Mouse (Mus musculus) cerebellum, adult (tissue): ENCODE measurements at regions not wholly inside any gene's neighbourhood (a gene's known extent, or its start where the extent isn't known, plus 50 kb on each side); places are given as distances from the start of the nearest gene placed in this dataset.

ENCODE experiments used
- ATAC-seq: cut with Nextera tagmentation; 2 replicates; pipeline ENCODE4 v1.9.2; 2017; ENCODE audit warnings: mild to moderate bottlenecking, moderate library complexity, mixed read lengths; ENCODE audit not compliant: insufficient number of reproducible peaks, low FRiP score, low TSS enrichment

- ATAC-seq, result no peak
These were observed 117.7 kb upstream of the Slc44a1 start for GRCm38 (mm10) chr4:53322484-53322883.

- ATAC-seq, result no peak
These were observed 119.3 kb upstream of the Slc44a1 start for GRCm38 (mm10) chr4:53320735-53321449.

- ATAC-seq, result no peak
These were observed 121.2 kb upstream of the Slc44a1 start for GRCm38 (mm10) chr4:53319051-53319450.

- no peak for ATAC-seq
These were observed 122.0 kb upstream of the Slc44a1 start for GRCm38 (mm10) chr4:53318181-53318580.

- no peak for ATAC-seq
These were observed 122.8 kb upstream of the Slc44a1 start for GRCm38 (mm10) chr4:53317453-53317824.

GRCm38 (mm10) chr4:53316796-53317452, 123.3 kb upstream of the Slc44a1 start:
- ATAC-seq, result no peak

- ATAC-seq, result no peak
These were observed 124.1 kb upstream of the Slc44a1 start for GRCm38 (mm10) chr4:53315876-53316762.

GRCm38 (mm10) chr4:53315121-53315875, 124.9 kb upstream of the Slc44a1 start:
- ATAC-seq, result peak; percentile 76

- no peak for ATAC-seq
These were observed 126.1 kb upstream of the Slc44a1 start for GRCm38 (mm10) chr4:53314076-53314475.

GRCm38 (mm10) chr4:53307121-53307520, 133.1 kb upstream of the Slc44a1 start:
- no peak for ATAC-seq

GRCm38 (mm10) chr4:53304782-53305385, 135.3 kb upstream of the Slc44a1 start:
- ATAC-seq, result no peak

- no peak for ATAC-seq
These were observed 135.9 kb upstream of the Slc44a1 start for GRCm38 (mm10) chr4:53304290-53304654.

GRCm38 (mm10) chr4:53303621-53304289, 136.5 kb upstream of the Slc44a1 start:
- no peak for ATAC-seq

- ATAC-seq, result no peak
These were observed 138.3 kb upstream of the Abca1 start for GRCm38 (mm10) chr4:53297975-53298374.

GRCm38 (mm10) chr4:53292606-53293005, 132.9 kb upstream of the Abca1 start:
- no peak for ATAC-seq

GRCm38 (mm10) chr4:53277741-53278525, 118.2 kb upstream of the Abca1 start:
- peak; percentile 39; the same call in 1 of the 2 replicates for ATAC-seq

GRCm38 (mm10) chr4:53270433-53270832, 110.7 kb upstream of the Abca1 start:
- no peak for ATAC-seq

- ATAC-seq, result no peak
These were observed 110.3 kb upstream of the Abca1 start for GRCm38 (mm10) chr4:53269999-53270398.
